Mouse (Mus musculus): Measurements from ENCODE around the gene Kptn. TPM values are rescaled to one million over a fixed set of nuclear protein-coding genes. Genes with fewer than 3 reads are reported as not detected.

Gene Kptn
- polyA plus RNA-seq (2016; fragmentation: Nextera tagmentation; extraction: Ambion mirVana), result 13.4 and 15.0 TPM in 2 replicates

DNA sequence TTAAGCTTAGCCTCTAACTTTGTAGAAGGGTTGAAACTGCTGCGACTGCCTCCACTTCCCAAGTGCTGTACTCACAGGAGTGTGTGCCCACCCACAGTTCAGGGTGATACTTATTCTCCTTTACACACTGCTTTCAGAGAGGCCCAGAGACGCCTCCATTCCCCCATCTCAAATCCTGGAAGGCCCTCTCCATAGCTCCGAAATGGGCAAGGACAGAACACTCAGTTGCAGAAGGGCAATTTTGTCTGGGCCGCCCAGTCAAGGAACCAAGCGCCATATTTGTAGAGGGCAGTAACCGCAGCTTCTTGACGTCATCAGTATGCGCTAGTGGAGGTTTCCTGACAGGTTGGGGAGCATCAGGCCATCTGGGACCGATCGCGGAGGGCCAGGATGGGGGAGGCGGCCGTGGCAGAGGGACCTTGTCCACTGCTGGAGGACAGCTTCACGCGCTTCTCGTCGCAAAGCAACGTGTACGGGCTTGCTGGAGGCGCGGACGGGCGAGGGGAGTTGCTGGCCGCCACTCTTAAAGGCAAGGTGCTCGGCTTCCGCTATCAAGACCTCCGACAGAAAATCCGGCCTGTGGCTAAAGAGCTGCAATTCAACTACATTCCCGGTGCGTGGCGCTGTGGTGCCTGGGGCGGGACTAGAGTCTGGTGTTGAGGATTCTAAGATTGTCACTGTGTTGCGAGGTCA lies at the start of gene Kptn:
Gene Kptn, plus strand, starts transcription at position 327 of the 693 bp plus-strand sequence.
- Histone ChIP-seq H3K4me2 (peak within 1 kb of the TSS; percentile 73), H3K27me3 (replicated peaks) (no peaks in the 10 kb centered on the region), H3K9me3 (replicated peaks) (no peaks in the 10 kb centered on the region), H3K4me3 (peak within 1 kb of the TSS; percentile 76), H3K36me3 (peaks cover 33% of the 10 kb centered on the region), H3K4me1 (peaks cover 20% of the 10 kb centered on the region), H3K27ac (peak within 1 kb of the TSS; percentile 76), H3K9ac (peak within 1 kb of the TSS; percentile 77)
- 1% methylated on average over 33 of the region's 33 CpGs for WGBS (ENCODE audit: insufficient replicate concordance)
- ATAC-seq, result peak; percentile 82

DNA sequence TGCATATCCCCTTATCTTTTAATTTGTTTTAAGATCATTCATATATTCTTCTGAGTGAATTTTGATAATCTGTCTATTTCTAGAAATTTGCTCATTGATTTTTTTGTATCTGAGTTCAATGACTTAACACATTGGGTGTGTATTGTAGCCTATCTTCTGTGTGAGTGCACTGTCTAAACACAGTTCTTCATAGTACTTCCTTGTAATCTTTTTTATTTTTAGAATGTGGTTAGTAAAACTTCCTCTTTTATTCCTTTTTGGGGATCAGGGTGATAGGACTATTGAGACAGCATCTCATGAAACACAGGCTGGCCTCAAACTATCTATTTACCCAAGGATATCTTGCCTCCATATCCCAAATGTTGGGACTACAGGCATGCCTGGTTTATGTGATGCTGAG lies 48.8 kb upstream of the Kptn start:
- no peaks in the 10 kb centered on the region for H3K36me3 ChIP-seq
- no peak for ATAC-seq
- H3K27me3 ChIP-seq (replicated peaks), result no peaks in the 10 kb centered on the region
- no peak overlapping the region for H3K4me2 ChIP-seq
- H3K27ac ChIP-seq, result no peak overlapping the region
- no peak overlapping the region for H3K9ac ChIP-seq
- no peaks in the 10 kb centered on the region for H3K4me1 ChIP-seq
- H3K9me3 ChIP-seq (replicated peaks), result no peaks in the 10 kb centered on the region
- H3K4me3 ChIP-seq, result no peak overlapping the region

DNA sequence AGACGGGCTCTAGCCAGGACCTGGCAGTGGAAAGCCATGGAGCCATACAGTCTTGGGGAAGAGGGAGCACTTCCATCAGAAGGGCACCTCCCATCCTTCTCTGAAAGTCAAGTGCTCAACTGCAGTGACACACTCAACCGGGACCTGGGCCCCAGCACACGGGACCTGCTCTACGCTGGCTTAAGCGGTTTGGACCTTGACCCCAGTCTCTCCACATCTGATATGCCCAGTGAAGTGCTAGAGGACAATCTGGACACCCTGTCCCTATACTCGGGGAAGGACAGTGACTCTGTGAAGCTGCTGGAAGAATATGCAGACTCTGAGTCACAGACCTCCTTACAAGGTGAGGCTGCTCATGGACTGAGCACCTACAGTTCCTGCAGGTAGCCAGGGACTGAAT lies 47.8 kb upstream of the Kptn start:
- Histone ChIP-seq H3K9me3 (replicated peaks) (no peaks in the 10 kb centered on the region), H3K4me3 (no peak overlapping the region), H3K4me2 (no peak overlapping the region), H3K9ac (no peak overlapping the region), H3K27ac (no peak overlapping the region), H3K36me3 (no peaks in the 10 kb centered on the region), H3K4me1 (no peaks in the 10 kb centered on the region), H3K27me3 (replicated peaks) (no peaks in the 10 kb centered on the region)
- ATAC-seq, result peak; percentile 68
- 52% methylated on average over 6 of the region's 6 CpGs for WGBS (ENCODE audit: insufficient replicate concordance)

DNA sequence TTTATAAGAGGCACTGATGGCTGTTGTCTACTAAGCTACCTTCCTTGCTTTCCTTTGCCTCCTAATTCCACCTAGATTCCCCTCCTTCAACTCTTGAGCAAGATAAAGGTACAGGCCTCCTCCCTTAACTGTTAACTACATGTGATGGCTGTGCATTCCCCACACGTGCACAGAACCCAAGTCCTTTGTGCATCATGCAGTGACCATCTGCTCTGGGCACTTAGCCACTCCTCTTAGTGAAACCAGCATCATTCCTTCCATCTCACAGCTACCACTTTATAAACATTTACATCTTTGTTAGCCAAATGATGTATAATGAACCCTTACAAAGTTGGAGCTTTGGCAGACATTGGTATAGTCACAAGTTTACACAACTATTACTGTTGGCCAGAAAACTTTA lies 39.7 kb upstream of the Kptn start:
- H3K9me3 ChIP-seq (replicated peaks), result no peaks in the 10 kb centered on the region
- H3K4me2 ChIP-seq, result no peak overlapping the region
- H3K9ac ChIP-seq, result no peak overlapping the region
- no peak overlapping the region for H3K27ac ChIP-seq
- 51% methylated on average over 1 of the region's 1 CpGs for WGBS (ENCODE audit: insufficient replicate concordance)
- no peaks in the 10 kb centered on the region for H3K4me1 ChIP-seq
- no peaks in the 10 kb centered on the region for H3K36me3 ChIP-seq
- peaks cover 14% of the 10 kb centered on the region; the same call in 1 of the 2 replicates for H3K27me3 ChIP-seq (replicated peaks)
- no peak overlapping the region for H3K4me3 ChIP-seq
- no peak for ATAC-seq

DNA sequence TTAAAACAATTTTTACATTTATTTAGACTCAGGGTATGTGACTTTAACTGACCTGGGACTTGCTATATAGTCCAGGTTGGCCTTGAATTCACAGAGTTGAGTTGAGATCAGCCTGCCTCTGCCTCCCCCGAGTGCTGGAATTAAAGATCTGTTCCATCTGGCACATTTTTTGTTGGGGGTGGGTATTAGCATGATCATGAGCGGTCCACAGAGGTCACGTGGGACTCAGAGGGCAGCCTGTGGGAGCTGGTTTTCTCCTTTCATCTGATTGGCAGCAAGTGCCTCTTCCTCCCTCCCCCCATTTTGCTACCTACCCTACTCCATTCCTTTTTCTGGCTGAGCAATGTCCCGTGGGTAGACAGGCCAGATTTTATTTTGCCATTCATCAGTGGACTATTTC lies 39.1 kb upstream of the Kptn start:
- no peaks in the 10 kb centered on the region for H3K9me3 ChIP-seq (replicated peaks)
- no peak for ATAC-seq
- WGBS (ENCODE audit: insufficient replicate concordance), result 52% methylated on average over 4 of the region's 4 CpGs
- no peak overlapping the region for H3K9ac ChIP-seq
- H3K4me1 ChIP-seq, result no peaks in the 10 kb centered on the region
- H3K4me3 ChIP-seq, result no peak overlapping the region
- H3K36me3 ChIP-seq, result no peaks in the 10 kb centered on the region
- H3K27me3 ChIP-seq (replicated peaks), result peaks cover 14% of the 10 kb centered on the region; the same call in 1 of the 2 replicates
- H3K4me2 ChIP-seq, result no peak overlapping the region
- H3K27ac ChIP-seq, result no peak overlapping the region

DNA sequence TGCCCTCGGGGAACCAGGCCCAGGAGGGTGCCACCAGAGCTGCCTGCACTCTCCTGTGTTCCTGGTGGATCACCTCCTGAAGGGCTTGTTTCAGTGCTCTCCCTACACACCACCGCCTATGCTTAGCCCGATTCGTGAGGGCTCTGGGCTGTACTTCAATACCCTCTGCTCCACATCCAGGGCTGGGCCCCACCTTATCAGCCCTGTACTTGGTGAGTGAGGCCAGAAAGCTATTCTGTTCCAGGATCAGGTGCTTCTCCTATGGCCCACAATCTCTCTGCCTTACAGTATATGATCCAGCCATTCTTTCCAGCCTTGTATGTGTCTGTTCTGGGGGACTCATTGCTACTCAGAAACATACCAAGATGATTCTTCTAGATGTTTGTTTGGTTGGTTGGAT lies 36.3 kb upstream of the Kptn start:
- Histone ChIP-seq H3K4me2 (no peak overlapping the region), H3K4me1 (no peaks in the 10 kb centered on the region), H3K27ac (no peak overlapping the region), H3K9me3 (replicated peaks) (no peaks in the 10 kb centered on the region), H3K36me3 (no peaks in the 10 kb centered on the region), H3K9ac (no peak overlapping the region), H3K27me3 (replicated peaks) (peaks cover 18% of the 10 kb centered on the region; the same call in 1 of the 2 replicates), H3K4me3 (no peak overlapping the region)
- WGBS (ENCODE audit: insufficient replicate concordance), result 45% methylated on average over 4 of the region's 4 CpGs
- ATAC-seq, result no peak

DNA sequence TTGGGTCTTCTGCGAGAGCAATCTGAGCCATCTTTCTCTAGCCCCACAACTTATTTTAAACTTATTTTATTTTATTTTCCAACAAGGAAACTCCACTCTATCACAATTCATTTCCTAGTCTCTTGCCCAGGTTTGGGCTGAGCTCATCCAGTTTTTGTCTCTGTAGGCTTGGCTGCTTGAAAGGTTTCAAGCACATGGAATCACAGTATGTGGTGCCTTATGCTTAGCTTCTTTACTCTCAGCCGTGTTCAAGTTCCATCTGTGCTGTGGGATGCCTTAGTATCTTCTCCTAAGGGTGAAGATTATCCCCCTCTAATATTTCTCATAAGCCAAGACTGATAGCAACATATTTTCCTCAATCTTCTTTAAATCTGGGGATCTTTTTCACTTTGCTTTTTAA lies 32.1 kb upstream of the Kptn start:
- H3K36me3 ChIP-seq, result no peaks in the 10 kb centered on the region
- H3K4me2 ChIP-seq, result no peak overlapping the region
- 66% methylated on average over 2 of the region's 2 CpGs for WGBS (ENCODE audit: insufficient replicate concordance)
- no peaks in the 10 kb centered on the region for H3K9me3 ChIP-seq (replicated peaks)
- no peak overlapping the region for H3K27ac ChIP-seq
- H3K4me1 ChIP-seq, result no peaks in the 10 kb centered on the region
- peaks cover 16% of the 10 kb centered on the region; the same call in 1 of the 2 replicates for H3K27me3 ChIP-seq (replicated peaks)
- ATAC-seq, result no peak
- H3K4me3 ChIP-seq, result no peak overlapping the region
- no peak overlapping the region for H3K9ac ChIP-seq

DNA sequence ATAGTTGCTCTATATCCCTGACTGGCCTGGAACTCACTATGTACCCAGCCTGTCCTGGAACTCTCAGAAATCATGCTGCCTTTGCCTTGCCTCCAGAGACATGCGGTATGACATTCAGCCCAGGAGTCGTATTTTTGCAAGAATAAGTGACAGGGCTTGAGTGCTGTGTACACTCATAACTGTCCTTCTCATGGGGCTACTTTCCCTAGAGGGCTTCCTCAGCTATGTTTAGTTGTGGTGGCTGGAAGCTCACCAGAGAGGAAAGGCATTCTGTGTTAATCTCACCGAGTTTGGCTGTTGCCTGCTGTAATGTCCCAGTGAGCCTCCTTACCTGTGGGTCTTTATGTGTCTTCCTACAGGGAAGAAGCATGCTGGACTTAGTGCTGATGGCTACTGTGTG lies 25.1 kb upstream of the Kptn start:
- Histone ChIP-seq H3K4me1 (peaks cover 12% of the 10 kb centered on the region), H3K9me3 (replicated peaks) (no peaks in the 10 kb centered on the region), H3K27me3 (replicated peaks) (peaks cover 29% of the 10 kb centered on the region), H3K36me3 (no peaks in the 10 kb centered on the region), H3K4me2 (no peak overlapping the region), H3K9ac (no peak overlapping the region), H3K27ac (no peak overlapping the region), H3K4me3 (no peak overlapping the region)
- no peak for ATAC-seq
- 56% methylated on average over 3 of the region's 3 CpGs for WGBS (ENCODE audit: insufficient replicate concordance)

DNA sequence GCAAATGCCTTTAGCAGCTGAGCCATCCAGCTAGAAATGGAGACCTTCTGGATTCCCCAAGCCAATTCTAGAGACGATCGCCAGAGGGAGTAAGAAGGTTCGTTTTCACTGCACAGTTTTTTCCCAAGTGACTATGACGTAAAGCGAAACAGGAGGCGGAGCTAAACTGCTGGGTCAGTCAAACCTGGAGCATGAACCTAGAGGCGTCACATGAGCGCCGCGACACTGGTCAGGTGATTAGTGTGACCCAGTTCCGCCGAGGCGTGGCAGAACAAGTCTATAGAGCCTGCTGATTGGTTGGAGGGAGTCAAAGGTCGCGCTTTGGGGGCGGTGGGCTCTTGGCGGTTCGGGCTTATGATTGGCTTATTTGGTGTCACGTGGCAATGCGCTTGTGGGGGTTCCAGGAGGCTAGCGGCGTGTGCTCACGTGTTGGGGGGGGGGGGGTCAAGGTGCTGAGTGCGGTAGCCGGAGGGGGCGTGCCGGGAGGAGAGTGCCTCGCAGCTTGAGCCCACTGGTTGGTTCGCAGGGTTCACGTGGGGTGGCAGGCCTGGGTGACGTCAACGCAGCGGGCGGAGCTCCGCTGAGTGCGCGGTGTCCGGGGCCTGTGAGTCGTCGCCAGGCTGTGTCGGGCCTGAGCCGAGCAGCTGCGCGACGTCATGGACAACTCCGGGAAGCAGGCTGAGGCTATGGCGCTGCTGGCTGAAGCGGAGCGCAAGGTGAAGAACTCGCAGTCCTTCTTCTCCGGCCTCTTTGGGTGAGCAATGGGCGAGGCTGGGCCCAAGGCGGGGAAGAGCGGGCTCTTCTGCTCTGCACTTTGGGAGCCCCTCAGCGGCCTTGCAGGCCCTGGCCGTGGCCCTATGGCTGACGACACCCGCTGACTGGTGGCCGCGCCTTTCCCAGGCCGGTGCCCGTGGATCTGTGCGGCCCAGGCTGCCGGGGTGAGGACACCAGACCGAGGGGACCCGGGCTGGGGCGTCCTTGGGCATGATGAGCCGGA lies 21.4 kb upstream of the Kptn start, which contains the start of gene Napa:
Gene Napa, plus strand, starts transcription at position 438 of the 997 bp plus-strand sequence.
- H3K27ac ChIP-seq, result peak within 1 kb of the TSS; percentile 96
- peak within 1 kb of the TSS; percentile 98 for H3K9ac ChIP-seq
- peak; percentile 95 for ATAC-seq
- no peaks in the 10 kb centered on the region for H3K9me3 ChIP-seq (replicated peaks)
- H3K4me3 ChIP-seq, result peak within 1 kb of the TSS; percentile 95
- H3K4me2 ChIP-seq, result peak within 1 kb of the TSS; percentile 95
- H3K36me3 ChIP-seq, result peaks cover 29% of the 10 kb centered on the region
- peaks cover 42% of the 10 kb centered on the region for H3K4me1 ChIP-seq
- H3K27me3 ChIP-seq (replicated peaks), result peaks cover 16% of the 10 kb centered on the region
- under 1% methylated on average over 68 of the region's 68 CpGs for WGBS (ENCODE audit: insufficient replicate concordance)

DNA sequence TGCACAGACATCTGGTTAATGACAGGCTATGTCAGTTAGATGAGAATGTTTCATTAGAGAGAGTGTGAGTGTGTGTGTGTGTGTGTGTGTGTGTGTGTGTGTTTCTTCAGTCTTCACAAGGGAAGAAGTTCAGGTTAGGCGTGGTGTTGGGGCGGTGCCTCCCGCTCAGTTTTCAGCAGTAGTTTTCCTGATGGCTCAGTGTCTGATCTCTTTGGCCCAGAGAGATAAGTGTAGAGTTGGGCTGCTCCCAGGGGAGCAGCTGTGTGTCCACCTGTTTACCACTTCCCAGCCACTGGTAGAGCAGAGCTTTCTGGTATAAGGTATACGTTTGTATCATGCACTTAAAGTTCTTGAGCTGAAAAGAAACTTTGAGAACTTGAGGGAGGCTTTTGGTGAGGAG lies 19.8 kb upstream of the Kptn start:
- Histone ChIP-seq H3K27ac (peak overlapping the region; percentile 96), H3K4me1 (peaks cover 53% of the 10 kb centered on the region), H3K27me3 (replicated peaks) (peaks cover 7% of the 10 kb centered on the region; the same call in 1 of the 2 replicates), H3K9ac (peak overlapping the region; percentile 98), H3K9me3 (replicated peaks) (no peaks in the 10 kb centered on the region), H3K36me3 (peaks cover 45% of the 10 kb centered on the region), H3K4me3 (peak overlapping the region; percentile 95), H3K4me2 (peak overlapping the region; percentile 95)
- ATAC-seq, result peak; percentile 60
- 25% methylated on average over 4 of the region's 4 CpGs for WGBS (ENCODE audit: insufficient replicate concordance)

DNA sequence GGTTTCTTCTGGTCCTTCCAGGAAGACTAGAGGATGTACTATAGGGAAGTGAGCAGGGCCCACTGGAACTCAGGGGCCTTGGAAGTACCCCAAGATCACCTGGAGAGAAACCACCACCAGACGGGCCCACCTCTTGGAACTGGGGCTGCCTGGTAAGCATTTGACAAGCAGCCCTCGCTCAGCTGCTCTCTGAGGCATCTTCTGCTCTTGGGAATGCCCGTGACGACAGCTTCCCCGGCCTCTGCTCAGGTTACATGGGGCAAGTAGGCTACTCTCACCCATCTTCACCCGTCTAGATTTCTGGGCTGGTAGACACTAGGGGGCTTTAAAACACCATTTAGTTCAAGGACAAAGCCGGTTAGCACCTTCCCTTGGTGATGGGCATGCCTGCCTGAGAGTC lies 18.6 kb upstream of the Kptn start:
- no peaks in the 10 kb centered on the region for H3K9me3 ChIP-seq (replicated peaks)
- ATAC-seq, result no peak
- 88% methylated on average over 7 of the region's 7 CpGs for WGBS (ENCODE audit: insufficient replicate concordance)
- H3K27ac ChIP-seq, result peak overlapping the region; percentile 96; the same call in 1 of the 2 replicates
- H3K4me1 ChIP-seq, result peaks cover 53% of the 10 kb centered on the region
- H3K9ac ChIP-seq, result peak overlapping the region; percentile 98
- H3K36me3 ChIP-seq, result peaks cover 56% of the 10 kb centered on the region
- H3K27me3 ChIP-seq (replicated peaks), result no peaks in the 10 kb centered on the region
- peak overlapping the region; percentile 95 for H3K4me3 ChIP-seq
- peak overlapping the region; percentile 95 for H3K4me2 ChIP-seq
